Mouse (Mus musculus): ENCODE measurements around the gene Gm9736.
"Not testable (repeated sequence)": the region's sequence is repeated elsewhere in the genome, so short reads cannot be mapped to it uniquely, and the experiment has no call there.

Gene Gm9736

DNA sequence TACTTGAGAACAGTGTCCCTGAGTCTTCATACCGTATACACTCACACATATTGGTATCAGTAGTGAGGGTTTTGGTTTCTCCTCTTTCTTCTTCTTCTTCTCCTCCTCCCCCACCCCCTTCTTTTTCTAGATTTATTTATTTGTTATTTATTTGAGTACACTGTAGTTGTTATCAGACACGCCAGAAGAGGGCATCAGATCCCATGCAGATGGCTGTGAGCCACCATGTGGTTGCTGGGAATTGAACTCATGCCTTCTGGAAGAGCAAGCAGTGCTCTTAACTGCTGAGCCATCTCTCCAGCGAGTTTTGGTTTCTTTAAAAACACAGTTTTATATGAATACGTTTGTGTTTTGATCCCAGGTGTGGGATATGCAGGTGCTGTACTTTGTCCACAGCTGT is 22.9 kb downstream of the Gm9736 start:
- DNase-seq (ENCODE audit: extremely low read depth, low read depth, low spot score), result no peak

DNA sequence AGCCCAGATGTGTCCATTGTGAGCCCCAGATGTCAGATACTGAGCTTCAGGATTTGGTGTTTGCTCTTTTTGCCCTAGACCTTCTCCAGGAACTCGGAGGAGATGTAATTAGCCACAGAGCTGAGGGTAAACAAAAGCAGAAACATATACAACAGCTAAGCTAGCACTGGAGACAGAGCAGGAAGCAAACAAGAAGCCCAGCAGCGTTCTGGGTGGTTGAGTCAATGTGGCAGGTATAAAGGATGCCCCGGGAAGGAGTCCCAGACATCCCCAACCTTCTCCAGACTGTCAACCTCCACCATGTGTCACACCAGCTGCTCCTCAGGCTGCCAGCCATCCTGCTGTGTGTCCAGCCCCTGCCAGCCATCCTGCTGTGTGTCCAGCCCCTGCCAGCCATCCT is 25.0 kb downstream of the Gm9736 start, which contains the start of gene Gm10100:
Gene Gm10100 (plus strand): TSS at position 301 of the 400 bp plus-strand sequence.
- DNase-seq (ENCODE audit: extremely low read depth, low read depth, low spot score), result no peak

DNA sequence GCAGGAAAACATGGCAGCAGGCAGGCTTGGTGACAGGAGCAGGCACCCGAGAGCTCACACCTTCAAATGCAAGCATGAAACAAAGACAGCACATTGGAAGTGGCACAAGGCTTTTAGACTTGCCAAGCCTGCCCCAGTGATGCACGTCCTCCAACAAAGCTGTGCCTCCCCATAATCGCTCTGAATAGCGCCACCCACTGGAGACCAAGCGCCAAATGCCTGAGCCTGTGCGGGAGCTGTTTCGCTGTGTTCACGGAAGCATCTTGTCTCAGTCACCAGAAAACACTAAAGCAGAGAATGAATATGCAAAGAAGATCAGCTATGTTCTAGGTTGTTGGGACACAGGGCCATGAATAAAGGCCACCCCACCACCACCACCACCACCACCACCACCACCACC is 26.3 kb downstream of the Gm9736 start:
- DNase-seq (ENCODE audit: extremely low read depth, low read depth, low spot score), result no peak

DNA sequence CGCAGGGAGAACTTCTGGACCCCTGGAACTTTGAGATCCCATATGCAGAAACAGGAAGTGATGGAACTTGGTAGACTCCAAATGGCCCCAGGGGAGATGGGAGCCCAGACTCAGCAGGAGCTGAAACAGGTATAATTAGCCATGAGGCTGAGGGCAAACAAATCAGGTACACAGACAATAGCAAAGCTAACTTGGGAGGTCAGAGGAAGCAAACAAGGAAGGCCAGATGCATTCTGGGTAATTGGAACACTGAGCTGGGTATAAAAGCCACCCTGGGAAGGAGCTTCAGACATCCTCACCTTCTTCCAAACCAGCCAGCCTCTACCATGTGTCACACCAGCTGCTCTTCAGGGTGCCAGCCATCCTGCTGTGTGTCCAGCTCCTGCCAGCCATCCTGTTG is 30.9 kb downstream of the Gm9736 start, which contains the start of gene Krtap12-1:
Gene Krtap12-1 (plus strand): TSS at position 301 of the 400 bp plus-strand sequence.
- not testable (repeated sequence) for DNase-seq (ENCODE audit: extremely low read depth, low read depth, low spot score)

DNA sequence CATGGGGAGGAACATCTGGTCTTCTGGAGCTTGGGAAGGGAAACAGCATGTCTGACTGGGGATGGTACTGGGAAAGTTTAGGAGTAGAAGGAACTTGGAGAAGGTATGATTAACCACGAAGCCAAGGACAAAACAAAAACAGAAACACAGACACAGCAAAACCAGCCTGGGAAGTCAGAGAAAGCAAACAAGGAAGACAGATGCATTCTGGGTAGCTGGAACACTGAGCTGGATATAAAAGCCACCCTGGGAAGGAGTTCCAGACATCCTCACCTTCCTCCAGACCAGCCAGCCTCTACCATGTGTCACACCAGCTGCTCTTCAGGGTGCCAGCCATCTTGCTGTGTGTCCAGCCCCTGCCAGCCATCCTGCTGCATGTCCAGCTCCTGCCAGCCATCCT is 35.6 kb downstream of the Gm9736 start, which contains the start of gene Gm10142:
Gene Gm10142 (plus strand): TSS at position 301 of the 400 bp plus-strand sequence.
- no peak for DNase-seq (ENCODE audit: extremely low read depth, low read depth, low spot score)

DNA sequence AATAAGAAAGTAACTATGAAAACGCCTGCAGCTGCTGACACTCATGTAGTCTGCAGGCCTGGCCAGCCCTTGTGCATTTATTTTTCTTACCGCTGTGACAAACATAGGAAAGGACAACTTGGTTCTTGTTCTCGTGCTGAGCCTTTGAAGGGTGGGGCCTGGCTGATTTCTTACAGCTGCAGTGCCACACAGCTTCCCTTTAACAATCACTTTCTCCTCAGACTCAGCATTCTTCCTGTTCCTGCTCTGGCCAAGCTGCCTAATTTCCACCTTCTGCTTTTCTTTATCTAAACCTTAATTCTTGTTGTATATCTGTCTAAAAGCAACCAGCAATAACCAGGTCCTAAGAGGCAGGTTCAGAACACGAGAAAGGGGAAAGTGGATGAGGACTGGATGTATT is 37.4 kb downstream of the Gm9736 start:
- no peak for DNase-seq (ENCODE audit: extremely low read depth, low read depth, low spot score)

DNA sequence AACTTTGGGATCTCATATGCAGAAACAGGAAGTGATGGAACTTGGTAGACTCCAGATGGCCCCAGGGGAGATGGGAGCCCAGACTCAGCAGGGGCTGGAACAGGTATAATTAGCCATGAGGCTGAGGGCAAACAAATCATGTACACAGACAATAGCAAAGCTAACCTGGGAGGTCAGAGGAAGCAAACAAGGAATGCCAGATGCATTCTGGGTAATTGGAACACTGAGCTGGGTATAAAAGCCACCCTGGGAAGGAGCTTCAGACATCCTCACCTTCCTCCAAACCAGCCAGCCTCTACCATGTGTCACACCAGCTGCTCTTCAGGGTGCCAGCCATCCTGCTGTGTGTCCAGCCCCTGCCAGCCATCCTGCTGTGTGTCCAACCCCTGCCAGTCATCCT is 40.0 kb downstream of the Gm9736 start, which contains the start of gene Gm10024:
Gene Gm10024 (plus strand): TSS at position 301 of the 400 bp plus-strand sequence.
- not testable (repeated sequence) for DNase-seq (ENCODE audit: extremely low read depth, low read depth, low spot score)

DNA sequence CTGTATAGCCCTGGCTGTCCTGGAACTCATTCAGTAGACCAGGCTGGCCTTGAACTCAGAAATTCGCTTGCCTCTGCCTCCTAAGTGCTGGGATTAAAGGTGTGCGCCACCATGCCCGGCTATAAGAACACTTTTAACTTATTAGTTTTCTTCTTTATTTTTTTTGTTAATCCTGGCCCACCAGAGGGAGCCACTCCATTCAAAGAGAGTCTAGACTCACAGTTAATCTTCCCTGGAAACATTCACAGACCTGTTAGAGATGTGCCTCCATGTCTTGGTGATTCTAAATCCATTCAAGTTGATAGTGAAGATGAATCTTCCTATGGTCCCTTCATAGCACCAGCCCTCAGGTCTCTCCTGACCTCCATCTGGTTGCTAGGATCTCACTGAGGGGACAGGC is 41.3 kb downstream of the Gm9736 start:
- no peak for DNase-seq (ENCODE audit: extremely low read depth, low read depth, low spot score)

DNA sequence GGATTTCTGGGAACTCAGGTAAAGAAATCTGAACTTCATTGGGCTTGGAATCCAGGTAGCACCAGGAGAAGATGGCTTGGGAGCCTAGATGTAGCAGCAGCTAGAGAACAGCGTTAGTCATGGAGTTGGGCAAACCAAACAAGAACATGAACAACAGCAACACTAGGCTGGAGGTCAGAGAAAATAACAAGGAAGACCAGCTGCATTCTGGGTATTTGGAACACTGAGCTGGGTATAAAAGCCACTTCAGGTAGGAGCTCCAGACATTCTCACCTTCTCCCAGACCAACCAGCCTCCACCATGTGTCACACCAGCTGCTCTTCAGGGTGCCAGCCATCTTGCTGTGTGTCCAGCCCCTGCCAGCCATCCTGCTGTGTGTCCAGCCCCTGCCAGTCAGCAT is 44.8 kb downstream of the Gm9736 start, which contains the start of gene Gm10272:
Gene Gm10272 (plus strand): TSS at position 301 of the 400 bp plus-strand sequence.
- DNase-seq (ENCODE audit: extremely low read depth, low read depth, low spot score), result no peak
